Mouse (Mus musculus) spleen, adult 2 months (tissue): Measurements from ENCODE around the gene Mipol1. TPM values are rescaled to one million over a fixed set of nuclear protein-coding genes. Genes with fewer than 3 reads are reported as not detected.

Source experiments
- DNase-seq, 2 experiments: peaks; one replicate each; pipeline versions ENCODE4 v3.0.0 to v3.0.0-alpha.2; 2012 to 2021; ENCODE audit warnings: low spot score in 2 of 2, low read depth in 1 of 2
- H3K27ac ChIP-seq: fragments of 200-500 bp; 2 replicates; pipeline ENCODE4 v1.5.1; 2012; ENCODE audit warnings: low read length, inconsistent platforms; ENCODE audit not compliant: insufficient read depth
- H3K27me3 ChIP-seq: fragments of 200-500 bp; 2 replicates; pipeline ENCODE4 v1.6.1; 2012; ENCODE audit warnings: mild to moderate bottlenecking, moderate library complexity, low read length, inconsistent platforms; ENCODE audit not compliant: control insufficient read depth, insufficient read depth
- H3K36me3 ChIP-seq: fragments of 200-500 bp; 2 replicates; pipeline ENCODE4 v1.6.1; 2012; ENCODE audit warnings: mild to moderate bottlenecking, low read length, inconsistent platforms; ENCODE audit not compliant: control insufficient read depth, insufficient read depth
- H3K4me1 ChIP-seq: fragments of 200-500 bp; 2 replicates; pipeline ENCODE4 v1.6.1; 2011; ENCODE audit warnings: inconsistent platforms; ENCODE audit not compliant: control insufficient read depth, insufficient read depth, insufficient read length
- H3K4me3 ChIP-seq: fragments of 200-500 bp; 2 replicates; pipeline ENCODE4 v1.5.1; 2011; ENCODE audit warnings: mild to moderate bottlenecking, inconsistent platforms; ENCODE audit not compliant: insufficient read depth, insufficient read length; ENCODE audit errors: extremely low read depth
- CTCF ChIP-seq: fragments of 200-500 bp; IDR thresholded peaks from 2 replicates; pipeline ENCODE4 v1.5.1; 2011; ENCODE audit warnings: mild to moderate bottlenecking, inconsistent platforms; ENCODE audit not compliant: insufficient read depth, insufficient read length, insufficient replicate concordance; ENCODE audit errors: extremely low read depth
- POLR2A ChIP-seq: fragments of 200-500 bp; IDR thresholded peaks from 2 replicates; pipeline ENCODE4 v1.6.1; 2011; ENCODE audit warnings: low read depth, low read length, inconsistent platforms
- WGBS: fragments of 180-500 bp; shearing (Covaris S2); methylation state at CpG from one replicate; pipeline ENCODE4 v1.1.7; 2018; 5-methylcytosine and 5-hydroxymethylcytosine counted together
- polyA plus RNA-seq: library from polyadenylated mRNA; depleted of rRNA; stranded (reverse); fragments of >200 nt; gene quantifications from 2 replicates; pipeline ENCODE4 v1.2.3, GENCODE M21; 2012

The Mipol1 gene
- polyA plus RNA-seq, 1 experiment = 0.60 TPM

- Histone ChIP-seq H3K27ac (no peak overlapping the region), H3K4me1 (no peaks in the 10 kb centered on the region), H3K36me3 (no peaks in the 10 kb centered on the region), H3K27me3 (no peaks in the 10 kb centered on the region), H3K4me3 (no peak overlapping the region)
- TF ChIP-seq CTCF (no peak), POLR2A (no peak)
- WGBS = 92% methylated on average over 5 of the region's 5 CpGs
- DNase-seq = no peak
Observed at GRCm38 (mm10) chr12:57450017-57450583, 219.9 kb downstream of the Mipol1 start.

GRCm38 (mm10) chr12:57456911-57457310, 226.7 kb downstream of the Mipol1 start:
- H3K36me3 ChIP-seq = no peaks in the 10 kb centered on the region
- no peak overlapping the region for H3K27ac ChIP-seq
- no peak for DNase-seq
- H3K27me3 ChIP-seq = no peaks in the 10 kb centered on the region
- H3K4me3 ChIP-seq = no peak overlapping the region
- no peaks in the 10 kb centered on the region for H3K4me1 ChIP-seq
- WGBS = 83% methylated on average over 4 of the region's 4 CpGs
- TF ChIP-seq CTCF (no peak), POLR2A (no peak)

- Histone ChIP-seq H3K27me3 (no peaks in the 10 kb centered on the region), H3K4me3 (no peak overlapping the region), H3K4me1 (no peaks in the 10 kb centered on the region), H3K36me3 (no peaks in the 10 kb centered on the region), H3K27ac (no peak overlapping the region)
- TF ChIP-seq CTCF = no peak
- no peak for TF ChIP-seq POLR2A
- 85% methylated on average over 4 of the region's 4 CpGs for WGBS
- no peak for DNase-seq
Observed at GRCm38 (mm10) chr12:57457339-57457738, 227.1 kb downstream of the Mipol1 start.

- 77% methylated on average over 12 of the region's 12 CpGs for WGBS
- Histone ChIP-seq H3K36me3 (no peaks in the 10 kb centered on the region), H3K27me3 (no peaks in the 10 kb centered on the region), H3K4me3 (no peak overlapping the region), H3K4me1 (no peaks in the 10 kb centered on the region; the same call in 1 of the 2 replicates), H3K27ac (no peak overlapping the region)
- DNase-seq = no peak
- no peak for TF ChIP-seq CTCF
- no peak for TF ChIP-seq POLR2A
Observed at GRCm38 (mm10) chr12:57464520-57465334, 234.5 kb downstream of the Mipol1 start.

- no peaks in the 10 kb centered on the region for H3K4me1 ChIP-seq
- no peak for DNase-seq
- no peak overlapping the region for H3K27ac ChIP-seq
- H3K27me3 ChIP-seq = no peaks in the 10 kb centered on the region
- 87% methylated on average over 8 of the region's 8 CpGs for WGBS
- TF ChIP-seq CTCF (no peak), POLR2A (no peak)
- no peaks in the 10 kb centered on the region for H3K36me3 ChIP-seq
- no peak overlapping the region for H3K4me3 ChIP-seq
Observed at GRCm38 (mm10) chr12:57471786-57472185, 241.6 kb downstream of the Mipol1 start.

- no peak for TF ChIP-seq POLR2A
- DNase-seq = no peak
- 83% methylated on average over 3 of the region's 3 CpGs for WGBS
Observed at GRCm38 (mm10) chr12:57476876-57477275, 246.6 kb downstream of the Mipol1 start.

GRCm38 (mm10) chr12:57481823-57482222, 251.6 kb downstream of the Mipol1 start:
- no peaks in the 10 kb centered on the region for H3K27me3 ChIP-seq
- DNase-seq = no peak
- 79% methylated on average over 2 of the region's 2 CpGs for WGBS
- H3K4me3 ChIP-seq = no peak overlapping the region
- H3K4me1 ChIP-seq = no peaks in the 10 kb centered on the region
- no peak overlapping the region for H3K27ac ChIP-seq
- TF ChIP-seq CTCF = no peak
- no peaks in the 10 kb centered on the region for H3K36me3 ChIP-seq

More at GRCm38 (mm10) chr12:57476876-57477275, 246.6 kb downstream of the Mipol1 start:
- no peaks in the 10 kb centered on the region for H3K4me1 ChIP-seq
- no peak overlapping the region for H3K27ac ChIP-seq
- no peaks in the 10 kb centered on the region for H3K36me3 ChIP-seq
- H3K4me3 ChIP-seq = no peak overlapping the region
- H3K27me3 ChIP-seq = no peaks in the 10 kb centered on the region
